Mouse (Mus musculus): ENCODE results near the gene Ipo9.

Ipo9 gene

GRCm38 (mm10) chr1:135429901-135430668, at the start of gene Ipo9:
TSS of gene Ipo9 (minus strand) at chr1:135430499.
- peak; percentile 95 to 98 for DNase-seq

DNA sequence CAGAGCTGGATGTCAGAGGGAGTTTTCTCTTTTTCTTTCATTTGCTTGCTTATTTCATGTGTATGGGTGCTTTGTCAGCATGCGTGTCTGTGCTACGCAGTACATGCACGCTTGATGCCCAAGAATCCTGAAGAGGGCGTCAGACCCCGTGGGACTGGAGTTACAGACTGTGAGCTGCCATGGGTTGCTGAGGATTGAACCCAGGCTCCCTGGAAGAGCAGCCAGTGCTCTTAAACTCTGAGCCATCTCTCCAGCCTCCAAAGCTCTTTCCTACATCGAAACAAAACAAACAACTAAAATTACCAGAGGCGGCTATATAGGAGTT, 45.2 kb upstream of the Ipo9 start:
- no peak for DNase-seq

- DNase-seq: no peak
Measured at GRCm38 (mm10) chr1:135474861-135475570, 44.7 kb upstream of the Ipo9 start.

DNA sequence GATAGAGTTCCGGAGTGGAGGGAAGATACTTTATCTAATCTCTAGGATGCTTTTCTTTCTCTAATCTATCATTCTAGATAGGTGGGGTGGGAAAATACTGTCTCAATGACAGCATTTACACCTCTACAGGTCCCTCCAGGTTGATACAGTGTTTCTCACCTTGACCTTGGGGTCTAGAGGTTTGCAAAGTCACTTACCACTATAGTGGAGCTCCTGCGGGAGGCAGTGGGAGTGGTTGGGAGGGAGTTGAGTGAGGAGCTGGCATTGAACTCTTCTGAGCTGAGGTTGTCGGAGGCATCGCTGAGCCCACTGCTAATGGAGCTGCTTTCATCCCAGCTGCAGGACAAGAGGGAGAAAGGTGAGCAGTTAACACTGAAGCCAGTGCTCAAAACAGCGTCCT, 42.2 kb upstream of the Ipo9 start:
- no peak for DNase-seq

GRCm38 (mm10) chr1:135471742-135472141, 41.4 kb upstream of the Ipo9 start:
- no peak for DNase-seq

DNA sequence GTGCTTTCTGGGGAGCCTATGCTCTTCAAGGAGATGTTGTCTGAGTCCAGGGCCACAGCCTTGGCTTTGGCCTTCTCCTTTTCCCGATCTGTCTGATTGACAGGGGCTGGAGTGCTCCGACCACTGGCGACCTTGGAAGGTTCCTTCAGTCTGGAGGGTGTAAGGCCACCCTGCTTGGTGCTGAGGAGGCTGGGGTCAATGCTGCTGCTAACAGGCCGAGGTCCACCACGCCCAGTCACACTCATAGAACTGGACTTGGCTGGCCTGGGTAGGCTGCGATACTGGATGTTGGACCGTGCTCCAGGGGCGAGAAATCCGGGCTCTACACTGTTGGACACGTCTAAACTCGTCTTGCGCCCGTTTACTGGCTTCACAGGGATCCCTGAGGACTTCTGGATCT, 40.2 kb upstream of the Ipo9 start:
- DNase-seq: no peak

GRCm38 (mm10) chr1:135467462-135467861, 37.2 kb upstream of the Ipo9 start:
- no peak for DNase-seq

- no peak for DNase-seq
Measured at GRCm38 (mm10) chr1:135466935-135467334, 36.6 kb upstream of the Ipo9 start.

DNA sequence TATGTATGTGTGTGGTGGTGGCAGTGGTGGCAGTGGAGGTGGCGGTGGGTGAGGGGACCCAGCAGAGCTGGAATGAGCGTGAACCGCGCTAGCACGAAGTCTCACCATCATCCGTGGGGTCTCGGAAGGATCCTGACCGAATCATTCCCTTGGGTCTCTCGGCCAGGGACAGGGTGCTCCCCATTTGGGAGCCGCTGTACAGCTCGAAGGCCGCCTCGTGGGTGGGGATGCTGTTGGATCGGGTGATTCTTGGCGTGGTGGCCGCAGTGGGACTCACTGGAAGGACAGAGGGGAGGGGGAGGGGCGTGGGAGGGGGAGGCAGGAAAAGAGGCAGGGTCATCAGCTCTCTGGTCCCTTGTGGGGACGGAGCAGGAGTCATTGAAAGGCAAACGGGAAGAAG, 35.4 kb upstream of the Ipo9 start:
- no peak for DNase-seq

- DNase-seq: no peak
Measured at GRCm38 (mm10) chr1:135462736-135463135, 32.4 kb upstream of the Ipo9 start.

GRCm38 (mm10) chr1:135462304-135462703, 32.0 kb upstream of the Ipo9 start:
- no peak for DNase-seq

- DNase-seq: peak; percentile 73 to 86
Measured at GRCm38 (mm10) chr1:135461097-135461730, 30.9 kb upstream of the Ipo9 start.

- no peak for DNase-seq
Measured at GRCm38 (mm10) chr1:135460521-135460920, 30.2 kb upstream of the Ipo9 start.

GRCm38 (mm10) chr1:135457860-135458259, 27.6 kb upstream of the Ipo9 start:
- DNase-seq: no peak

DNA sequence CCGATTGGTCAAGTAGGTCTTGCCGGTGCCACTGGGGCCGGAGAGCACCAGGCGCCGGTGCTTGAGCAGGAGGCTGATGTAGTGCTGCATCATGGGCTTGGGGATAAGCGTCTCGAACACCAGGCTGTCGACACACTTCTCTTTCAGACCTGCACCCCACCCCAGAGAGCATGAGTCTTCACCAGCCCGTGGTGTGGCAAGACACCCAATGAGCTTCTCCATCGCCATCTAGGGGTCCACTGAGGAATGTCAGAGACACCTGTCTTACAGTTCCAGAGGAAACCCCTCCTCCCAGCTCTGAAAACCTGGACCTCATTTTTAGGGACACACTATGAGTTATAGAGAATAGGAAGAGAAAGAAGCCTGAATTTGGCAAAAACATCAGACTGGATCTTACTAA, 22.0 kb upstream of the Ipo9 start:
- DNase-seq: peak in 1 of 2 experiments; percentile 56

DNA sequence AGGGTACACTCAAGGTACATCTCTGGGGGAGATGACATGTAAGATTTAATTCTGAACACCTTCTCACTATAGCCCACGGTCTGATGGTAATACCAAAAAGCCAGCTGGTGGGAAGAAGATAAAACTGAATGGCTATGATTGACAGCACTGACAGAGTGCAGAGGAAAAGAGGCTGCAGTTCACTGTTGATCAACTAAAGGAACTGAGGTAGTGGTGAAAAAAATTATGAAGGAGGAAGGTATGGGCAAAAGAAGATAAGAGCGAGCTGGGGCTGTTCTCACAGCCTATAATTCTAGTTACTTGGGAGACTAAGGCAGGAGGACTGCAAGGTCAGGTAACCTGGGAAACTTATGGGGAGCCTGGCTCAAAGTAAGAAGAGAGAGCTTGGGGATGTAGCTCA, 21.1 kb upstream of the Ipo9 start:
- DNase-seq: no peak

DNA sequence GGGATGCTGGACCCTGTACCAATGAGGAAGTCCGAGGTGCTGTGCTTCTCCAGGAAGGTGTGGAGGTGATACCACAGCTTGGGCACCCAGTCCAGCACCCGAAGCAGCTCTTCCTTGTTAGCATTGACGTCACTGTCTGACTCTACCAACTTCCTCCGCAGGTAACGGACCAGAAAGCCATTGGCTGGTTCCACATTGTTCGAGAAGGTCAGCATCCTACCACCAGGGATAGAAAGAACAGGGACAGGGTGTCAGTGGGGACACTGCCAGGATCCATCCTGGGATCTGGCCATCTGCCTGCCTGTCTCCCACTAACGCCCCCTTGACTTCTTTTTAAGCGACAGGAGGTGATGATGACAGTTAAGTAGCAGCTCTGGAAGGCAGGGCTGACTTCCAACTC, 19.6 kb upstream of the Ipo9 start:
- no peak for DNase-seq

DNA sequence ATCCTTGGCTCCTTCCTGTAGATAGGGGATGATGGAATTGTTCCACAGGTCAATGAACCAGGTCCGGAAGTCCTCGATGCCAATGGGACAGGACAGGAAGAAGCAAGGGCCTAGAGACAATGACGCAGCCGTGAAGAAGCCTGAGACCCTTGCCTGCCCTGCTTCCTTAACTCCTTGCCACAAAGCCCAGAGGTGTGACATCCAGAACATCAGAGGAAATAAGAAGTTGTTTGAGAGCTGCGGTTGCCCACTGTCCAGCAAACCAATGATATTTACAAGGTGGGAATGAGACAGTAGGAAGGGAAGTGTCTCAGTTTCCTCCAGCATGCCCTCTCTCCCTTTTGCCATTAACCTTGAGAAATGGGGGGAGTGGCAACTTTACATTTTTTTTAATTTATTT, 18.6 kb upstream of the Ipo9 start:
- DNase-seq: no peak

DNA sequence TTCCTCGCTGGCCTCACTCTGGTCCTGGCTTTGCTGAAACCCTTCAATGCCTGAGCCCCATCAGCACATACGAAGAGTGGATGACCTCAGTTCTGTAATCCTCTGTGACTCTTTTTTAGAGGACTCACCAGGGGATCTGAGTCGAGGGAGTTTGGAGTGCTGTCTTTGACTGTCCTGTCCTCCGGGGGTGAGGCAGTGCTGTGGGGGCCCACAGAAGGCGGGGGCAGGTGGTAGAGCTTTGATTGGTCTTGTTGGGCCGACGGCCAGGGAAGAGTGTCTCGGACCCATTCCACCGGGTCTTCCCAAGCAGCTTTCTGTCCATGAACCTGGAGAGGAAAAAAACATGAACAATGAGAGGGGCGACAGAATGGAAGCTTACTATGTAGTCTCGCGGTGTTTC, 13.2 kb upstream of the Ipo9 start:
- DNase-seq: no peak

GRCm38 (mm10) chr1:135441861-135442260, 11.6 kb upstream of the Ipo9 start:
- no peak for DNase-seq

DNA sequence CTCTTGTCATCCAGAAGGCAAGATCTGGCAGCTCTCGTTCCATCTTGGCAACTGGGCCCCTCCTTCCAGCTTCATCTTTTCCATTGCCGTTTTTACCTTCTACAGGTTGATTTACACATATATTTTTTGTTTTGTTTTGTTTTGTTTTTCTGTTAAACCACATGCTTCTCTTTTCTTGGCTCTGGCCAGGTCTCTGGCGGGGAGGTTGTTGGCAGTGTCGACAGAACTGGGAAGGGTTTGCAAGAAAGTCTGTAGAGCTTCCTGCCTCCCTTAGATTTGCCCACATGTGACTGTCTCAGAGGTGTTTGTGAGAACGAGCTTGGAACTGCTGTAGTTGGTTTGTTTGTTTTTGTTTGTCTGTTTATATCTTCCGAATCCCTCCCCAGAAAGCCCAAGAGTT, 10.7 kb upstream of the Ipo9 start:
- DNase-seq: no peak

DNA sequence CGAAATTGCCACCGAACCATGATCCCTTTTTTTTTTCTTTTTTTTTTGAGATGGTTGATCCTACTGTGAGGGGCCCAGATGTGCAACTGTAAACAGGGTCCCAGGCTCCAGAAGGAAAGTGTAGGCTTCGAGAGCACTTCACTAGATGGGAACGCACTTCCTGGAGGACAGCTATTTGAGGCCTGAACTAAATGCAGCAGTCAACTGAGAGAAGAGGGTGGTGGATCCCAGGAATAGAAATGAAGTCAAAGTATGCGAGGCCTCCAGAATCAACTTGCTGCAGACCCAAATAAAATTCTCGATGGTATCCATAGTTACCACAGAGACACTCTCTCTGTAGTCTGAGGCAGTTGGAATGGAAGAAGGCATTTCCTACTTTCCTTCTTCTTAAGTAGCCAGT, 8.5 kb upstream of the Ipo9 start:
- DNase-seq: no peak

DNA sequence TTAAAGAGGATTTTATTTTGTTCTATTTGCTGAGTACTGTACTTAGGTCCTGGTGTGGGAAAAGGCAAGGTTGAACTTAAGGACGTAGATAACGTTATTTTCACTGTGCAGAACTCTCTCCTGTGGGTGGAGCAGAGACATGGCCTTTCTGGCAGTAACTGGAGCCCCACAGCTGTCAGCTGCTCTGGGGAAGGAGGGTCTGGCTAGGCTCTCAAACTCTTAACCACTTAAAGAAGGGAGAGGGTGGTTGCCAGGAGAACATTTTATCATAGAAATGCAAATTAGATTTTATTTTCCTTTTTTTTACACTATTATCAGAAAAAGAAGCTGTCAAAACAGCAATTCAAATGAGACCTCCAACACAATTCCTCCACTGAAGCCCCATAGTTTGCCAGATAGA, 5.5 kb upstream of the Ipo9 start:
- no peak for DNase-seq

DNA sequence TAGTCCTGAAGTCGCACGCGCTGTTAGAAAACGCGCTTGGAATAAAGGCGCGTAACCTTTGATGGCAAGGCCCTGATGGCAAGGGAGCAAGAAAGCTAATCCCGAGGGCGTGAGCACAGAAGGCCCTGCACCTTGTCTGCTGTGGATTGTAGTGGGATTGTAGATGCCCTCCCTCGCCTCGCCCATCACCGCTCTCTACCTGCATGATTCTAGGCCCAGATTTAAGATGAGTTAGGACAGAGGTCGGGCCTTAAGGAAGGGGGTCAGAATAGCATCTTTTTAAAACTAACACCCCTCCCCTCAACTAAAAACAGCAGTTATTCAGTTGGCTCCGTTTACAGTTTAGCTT, 344 bp upstream of the Ipo9 start:
- no peak for DNase-seq

Measured in cerebellum, postnatal 25 days (tissue).